Mouse (Mus musculus): ENCODE data around the gene Ms4a14. TPM values are rescaled to one million over a fixed set of nuclear protein-coding genes. Genes with fewer than 3 reads are reported as not detected.
A peak's percentile ranks its signal among the peaks of the same experiment; 100 is the strongest.
"Not testable (repeated sequence)": the region's sequence is repeated elsewhere in the genome, so short reads cannot be mapped to it uniquely, and the experiment has no call there.

Ms4a14 gene
- total RNA-seq (2014; fragmentation: Nextera tagmentation) (not detected in 2 replicates), total RNA-seq (2017) (not detected in 2 replicates)

GRCm38 (mm10) chr19:11314354-11314753, at the start of gene Ms4a14:
Gene Ms4a14 (minus strand): TSS chr19:11314454.
- ATAC-seq (replicated peaks; ENCODE audit: poor library complexity, severe bottlenecking), result no peak

DNA sequence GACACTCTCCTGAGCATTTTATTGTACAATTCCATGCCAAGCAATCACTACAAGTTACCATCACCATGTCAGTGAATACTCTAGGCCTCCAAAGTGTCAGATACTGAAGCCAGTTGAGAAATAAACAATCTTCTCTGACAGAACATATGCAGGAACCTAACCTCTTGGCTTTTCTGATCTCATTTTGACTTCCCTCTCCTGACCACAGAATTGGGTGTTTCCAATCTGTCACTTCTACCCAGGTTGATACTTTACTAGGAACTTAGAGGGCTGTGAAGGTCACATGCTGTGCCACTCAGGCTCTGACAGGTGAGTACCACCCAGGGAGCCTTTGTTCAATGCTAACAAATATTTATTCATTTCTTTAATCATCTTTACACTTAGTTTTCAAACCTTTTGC, 47.7 kb upstream of the Ms4a14 start:
- ATAC-seq (replicated peaks; ENCODE audit: poor library complexity, severe bottlenecking), result peak; percentile 22; the same call in 1 of the 2 replicates

- peak; percentile 42; the same call in 1 of the 2 replicates for ATAC-seq (replicated peaks; ENCODE audit: poor library complexity, severe bottlenecking)
Observed at GRCm38 (mm10) chr19:11360106-11360505, 45.9 kb upstream of the Ms4a14 start.

- peak; percentile 76 for ATAC-seq (replicated peaks; ENCODE audit: poor library complexity, severe bottlenecking)
Observed at GRCm38 (mm10) chr19:11355730-11356129, 41.5 kb upstream of the Ms4a14 start.

- peak; percentile 53; the same call in 1 of the 2 replicates for ATAC-seq (replicated peaks; ENCODE audit: poor library complexity, severe bottlenecking)
Observed at GRCm38 (mm10) chr19:11351878-11352277, 37.6 kb upstream of the Ms4a14 start.

- no peak for ATAC-seq (replicated peaks; ENCODE audit: poor library complexity, severe bottlenecking)
Observed at GRCm38 (mm10) chr19:11349698-11350481, 35.6 kb upstream of the Ms4a14 start.

DNA sequence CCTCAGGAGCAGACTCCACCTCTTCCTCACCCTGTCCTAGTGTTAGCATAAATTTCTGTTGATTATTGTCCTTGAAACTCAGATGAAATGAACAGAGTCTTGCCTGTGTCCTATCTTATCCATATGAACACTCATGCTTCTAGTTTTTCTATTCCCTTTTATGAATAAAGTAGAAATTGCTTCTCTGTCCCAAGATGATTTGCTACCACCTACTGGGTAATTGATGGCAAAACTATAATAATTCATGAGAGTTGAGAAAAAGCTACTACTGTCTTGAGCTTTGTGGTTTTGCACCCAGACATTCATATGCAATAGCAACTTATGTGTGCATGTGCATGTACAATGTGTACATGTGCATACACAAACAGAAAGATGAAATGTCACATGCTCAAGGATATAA, 29.7 kb upstream of the Ms4a14 start:
- no peak for ATAC-seq (replicated peaks; ENCODE audit: poor library complexity, severe bottlenecking)

DNA sequence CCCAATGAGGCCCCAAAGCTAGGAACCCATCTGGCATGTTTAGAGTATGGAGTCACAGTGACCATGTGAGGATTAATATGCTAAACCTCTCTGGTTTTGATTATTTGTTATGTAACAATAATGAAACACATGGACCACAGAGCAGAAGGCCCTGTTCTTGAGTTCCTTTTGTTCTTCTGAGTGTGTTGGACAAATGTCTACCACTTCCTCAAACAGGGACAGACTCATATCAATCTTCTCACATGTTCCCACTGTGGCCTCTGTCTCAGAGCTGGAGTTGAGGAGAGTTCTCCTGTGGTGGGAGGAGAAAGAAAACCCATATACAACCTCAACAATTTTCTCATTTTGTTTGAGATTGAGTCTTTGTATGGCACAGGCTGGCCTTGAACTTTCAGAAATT, 28.9 kb upstream of the Ms4a14 start:
- ATAC-seq (replicated peaks; ENCODE audit: poor library complexity, severe bottlenecking), result peak; percentile 58

GRCm38 (mm10) chr19:11335932-11336331, 21.7 kb upstream of the Ms4a14 start, which contains the start of gene Ms4a7:
Gene Ms4a7 (minus strand): TSS chr19:11336146.
- ATAC-seq (replicated peaks; ENCODE audit: poor library complexity, severe bottlenecking), result peak; percentile 98

DNA sequence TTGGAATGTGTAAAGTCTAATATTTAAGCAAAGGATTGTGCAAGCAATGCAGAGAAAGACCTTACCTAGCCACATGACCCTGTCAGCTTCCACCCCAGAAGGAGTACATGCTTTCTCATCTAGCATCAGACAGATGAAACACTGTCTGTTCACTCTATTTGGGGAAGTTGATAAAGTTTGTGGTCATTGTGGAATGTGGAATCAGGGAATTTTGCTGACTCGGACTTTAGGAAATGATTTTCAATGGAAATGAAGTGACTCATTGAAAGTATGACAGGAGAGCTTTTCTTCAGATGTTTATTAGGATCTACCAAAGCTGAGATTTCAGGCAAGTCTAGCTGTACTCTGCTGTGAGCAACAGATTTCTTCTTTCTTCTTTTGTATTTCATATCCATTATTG, 6.9 kb upstream of the Ms4a14 start:
- ATAC-seq (replicated peaks; ENCODE audit: poor library complexity, severe bottlenecking), result 0 out of 2 replicates have a peak, but pooled peaks have one; percentile 17

- no peak for ATAC-seq (replicated peaks; ENCODE audit: poor library complexity, severe bottlenecking)
Observed at GRCm38 (mm10) chr19:11316786-11317185, 2.5 kb upstream of the Ms4a14 start.

GRCm38 (mm10) chr19:11308888-11309287, 5.4 kb downstream of the Ms4a14 start:
- no peak for ATAC-seq (replicated peaks; ENCODE audit: poor library complexity, severe bottlenecking)

GRCm38 (mm10) chr19:11299529-11299928, 14.7 kb downstream of the Ms4a14 start:
- not testable (repeated sequence) for ATAC-seq (replicated peaks; ENCODE audit: poor library complexity, severe bottlenecking)

DNA sequence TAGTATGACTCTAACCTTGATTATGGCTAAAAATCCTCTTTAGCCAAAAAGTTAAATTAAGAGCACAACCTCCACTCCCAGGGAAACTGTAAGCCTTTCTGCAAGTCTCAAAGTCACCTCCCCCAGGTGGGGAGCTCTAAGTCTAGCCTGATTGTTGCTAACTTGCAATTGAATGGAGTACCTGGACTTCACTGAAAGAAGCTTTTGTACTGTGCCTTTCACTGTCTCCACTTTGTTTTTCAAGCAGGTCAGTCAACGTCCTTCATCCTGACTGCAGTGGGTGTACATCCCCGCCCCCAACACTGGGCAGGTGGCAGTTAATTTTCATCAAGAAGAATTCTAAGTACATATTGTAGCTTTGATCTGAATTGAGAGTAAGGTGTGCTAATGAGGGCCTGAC, 15.3 kb downstream of the Ms4a14 start:
- ATAC-seq (replicated peaks; ENCODE audit: poor library complexity, severe bottlenecking), result no peak

DNA sequence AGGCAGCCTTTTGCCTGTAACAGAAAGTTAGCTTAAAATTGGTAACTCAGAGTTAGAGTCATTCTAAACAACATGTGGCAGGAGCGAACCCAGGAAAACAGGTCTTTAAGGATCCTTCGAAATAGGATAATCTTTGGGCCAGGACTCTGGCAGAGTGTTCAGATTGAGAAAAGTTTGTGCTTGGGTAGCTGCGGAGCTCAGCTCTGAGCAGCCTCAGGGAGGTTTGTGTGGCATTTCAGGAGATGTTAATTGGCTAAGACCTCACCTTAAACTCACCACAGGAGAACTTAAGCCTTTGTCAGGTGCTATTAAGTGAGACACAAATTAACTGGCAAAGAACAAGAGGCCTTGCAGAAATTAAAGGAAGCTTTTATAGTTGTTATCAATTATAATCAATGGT, 20.6 kb downstream of the Ms4a14 start:
- ATAC-seq (replicated peaks; ENCODE audit: poor library complexity, severe bottlenecking), result not testable (repeated sequence)

DNA sequence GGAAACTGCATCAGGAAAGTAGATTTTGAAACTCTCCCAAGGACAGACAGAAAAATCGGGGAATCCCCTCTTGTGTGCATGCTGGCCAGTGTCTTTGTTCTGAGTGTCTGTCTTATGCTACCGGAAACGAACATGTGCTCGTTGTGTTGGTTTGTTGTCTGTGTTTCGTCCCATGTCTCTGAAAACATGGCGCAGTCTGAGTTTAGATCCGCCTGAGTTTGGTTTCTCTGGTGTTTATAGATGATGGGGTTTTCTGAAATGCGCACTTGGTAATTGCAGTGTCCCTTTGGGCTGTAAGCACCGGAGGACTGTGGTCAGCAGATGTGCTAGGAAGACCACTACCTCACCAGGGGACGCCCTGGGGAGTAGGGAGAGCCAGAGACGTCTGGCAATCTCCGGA, 21.3 kb downstream of the Ms4a14 start:
- no peak for ATAC-seq (replicated peaks; ENCODE audit: poor library complexity, severe bottlenecking)

- ATAC-seq (replicated peaks; ENCODE audit: poor library complexity, severe bottlenecking), result no peak
Observed at GRCm38 (mm10) chr19:11283773-11284172, 30.5 kb downstream of the Ms4a14 start, which contains the start of gene Ms4a5. Gene Ms4a5 (minus strand): TSS chr19:11283873.

- no peak for ATAC-seq (replicated peaks; ENCODE audit: poor library complexity, severe bottlenecking)
Observed at GRCm38 (mm10) chr19:11280223-11280622, 34.0 kb downstream of the Ms4a14 start.

DNA sequence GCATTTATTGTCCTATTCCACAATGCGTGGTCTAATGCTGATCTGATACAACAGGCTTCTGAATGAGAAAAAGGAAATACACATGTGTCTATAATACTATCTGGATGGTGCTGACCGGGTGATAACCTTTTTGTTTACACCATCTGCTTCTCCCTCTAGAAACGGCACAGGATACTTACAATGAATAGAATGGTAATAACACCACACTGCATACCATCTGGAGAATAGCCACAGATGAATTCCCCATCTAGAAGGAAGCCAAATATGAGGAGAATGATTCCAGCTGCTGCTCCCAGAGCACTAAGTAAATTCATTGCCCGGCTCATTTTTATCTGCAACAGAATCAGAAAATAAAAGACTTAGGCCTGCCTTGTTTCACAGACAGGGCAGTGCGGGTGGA, 37.8 kb downstream of the Ms4a14 start:
- no peak for ATAC-seq (replicated peaks; ENCODE audit: poor library complexity, severe bottlenecking)

- ATAC-seq (replicated peaks; ENCODE audit: poor library complexity, severe bottlenecking), result no peak
Observed at GRCm38 (mm10) chr19:11266956-11267355, 47.3 kb downstream of the Ms4a14 start.

GRCm38 (mm10) chr19:11266052-11266845, 48.0 kb downstream of the Ms4a14 start, which contains the start of gene Ms4a1:
Gene Ms4a1 (minus strand): TSS chr19:11266241.
- ATAC-seq (replicated peaks; ENCODE audit: poor library complexity, severe bottlenecking), result no peak
